Mouse (Mus musculus): ENCODE measurements at regions not wholly inside any gene's neighbourhood (a gene's known extent, or its start where the extent isn't known, plus 50 kb on each side); places are given as distances from the start of the nearest gene placed in this dataset.

- TF ChIP-seq CTCF (IDR thresholded peaks at IDR 0.05; ENCODE audit: control insufficient read depth, insufficient read depth, insufficient replicate concordance, low read depth, low read length) (no peak), POLR2A (IDR thresholded peaks at IDR 0.05; ENCODE audit: control insufficient read depth, low read depth, low read length) (no peak)
These were observed 187.5 kb upstream of the Plcz1 start for GRCm38 (mm10) chr6:140228741-140229140.

All from testis, adult 2 months (tissue).